Mouse (Mus musculus) olfactory bulb, adult 2 months (tissue): ENCODE measurements around the gene Polr3c.

Experiments used
- CTCF ChIP-seq: fragments of 200-500 bp; IDR thresholded peaks from 2 replicates; pipeline ENCODE4 v1.5.1; 2012; ENCODE audit warnings: low read depth, mild to moderate bottlenecking, low read length, moderate library complexity; ENCODE audit not compliant: insufficient read depth
- POLR2A ChIP-seq: fragments of 200-500 bp; IDR thresholded peaks from 2 replicates; pipeline ENCODE4 v1.6.1; 2012; ENCODE audit warnings: mild to moderate bottlenecking, low read depth, low read length, moderate library complexity; ENCODE audit not compliant: insufficient read depth

- TF ChIP-seq CTCF, result no peak
- TF ChIP-seq POLR2A, result no peak
Observed at GRCm38 (mm10) chr3:96679159-96679674, 48.2 kb downstream of the Polr3c start.
